In genomic region chr11:97365556-97365955, GRCm38 (mm10) we compare ENCODE assay signal across 9 mouse cellular contexts. TPM values are rescaled to one million over a fixed set of nuclear protein-coding genes. Genes with fewer than 3 reads are reported as not detected.
A peak's percentile ranks its signal among the peaks of the same experiment; 100 is the strongest.
DNase-seq lines count a peak whose midpoint lies in the region; ATAC-seq and TF ChIP-seq lines count a peak whose summit lies in the region.
"Had no signal": no experiment of that assay in that cellular context is flagged by ENCODE, and none has a peak within 500 bp of the region (broad histone marks: within the 10 kb centered on the region; RNA-seq: fewer than 3 reads in every experiment).

No protein-coding gene starts in this region.

- peak overlapping the region; percentile 100; the same call in 1 of the 2 replicates for H3K4me3 ChIP-seq in forebrain, embryonic 10.5 days
- no peak overlapping the region for H3K4me3 ChIP-seq in forebrain, embryonic 11.5 days (ENCODE audit: low read depth, low read length)
- H3K4me3 ChIP-seq in lung, embryonic 15.5 days: no peak overlapping the region
- peak overlapping the region; percentile 97; the same call in 1 of the 2 replicates for H3K4me3 ChIP-seq in hindbrain, postnatal 0 days (ENCODE audit: low read length)
- peak overlapping the region; percentile 95 for H3K4me3 ChIP-seq in neural tube, embryonic 15.5 days (replicated peaks)

- H3K9me3 ChIP-seq in forebrain, embryonic 10.5 days: no peaks in the 10 kb centered on the region
- H3K9me3 ChIP-seq in forebrain, embryonic 11.5 days (ENCODE audit: control insufficient read depth, low read length): no peaks in the 10 kb centered on the region
- H3K9me3 ChIP-seq in lung, embryonic 15.5 days: no peaks in the 10 kb centered on the region
- no peaks in the 10 kb centered on the region for H3K9me3 ChIP-seq in hindbrain, postnatal 0 days (ENCODE audit: low read length)
- no peaks in the 10 kb centered on the region for H3K9me3 ChIP-seq in neural tube, embryonic 15.5 days (replicated peaks)

- TF ChIP-seq CTCF in hindbrain, postnatal 0 days (IDR thresholded peaks at IDR 0.05; ENCODE audit: low read depth): no peak

- H3K27me3 ChIP-seq in forebrain, embryonic 10.5 days (ENCODE audit: poor library complexity, severe bottlenecking): no peaks in the 10 kb centered on the region
- H3K27me3 ChIP-seq in forebrain, embryonic 11.5 days (ENCODE audit: control insufficient read depth, insufficient read depth, low read length): no peaks in the 10 kb centered on the region
- H3K27me3 ChIP-seq in lung, embryonic 15.5 days: no peaks in the 10 kb centered on the region
- no peaks in the 10 kb centered on the region for H3K27me3 ChIP-seq in hindbrain, postnatal 0 days (ENCODE audit: insufficient read depth, low read length)
- no peaks in the 10 kb centered on the region for H3K27me3 ChIP-seq in neural tube, embryonic 15.5 days (replicated peaks)

- peaks cover 12% of the 10 kb centered on the region for H3K36me3 ChIP-seq in forebrain, embryonic 10.5 days (replicated peaks)
- H3K36me3 ChIP-seq in forebrain, embryonic 11.5 days (ENCODE audit: control insufficient read depth, insufficient read depth, low read length): no peaks in the 10 kb centered on the region
- H3K36me3 ChIP-seq in lung, embryonic 15.5 days: no peaks in the 10 kb centered on the region
- no peaks in the 10 kb centered on the region for H3K36me3 ChIP-seq in hindbrain, postnatal 0 days (ENCODE audit: insufficient read depth, low read length)
- H3K36me3 ChIP-seq in neural tube, embryonic 15.5 days: peaks cover 3% of the 10 kb centered on the region; the same call in 1 of the 2 replicates

- H3K9ac ChIP-seq in forebrain, embryonic 11.5 days (ENCODE audit: low read length): no peak overlapping the region
- no peak overlapping the region for H3K9ac ChIP-seq in lung, embryonic 15.5 days
- H3K9ac ChIP-seq in hindbrain, postnatal 0 days (replicated peaks; ENCODE audit: low read length): no peak overlapping the region
- H3K9ac ChIP-seq in neural tube, embryonic 15.5 days (replicated peaks): peak overlapping the region; percentile 42

- WGBS in forebrain, embryonic 10.5 days: 69% methylated on average over 1 of the region's 1 CpGs
- 100% methylated on average over 1 of the region's 1 CpGs for WGBS in forebrain, embryonic 11.5 days
- WGBS in lung, embryonic 15.5 days: 55% methylated on average over 1 of the region's 1 CpGs
- 22% methylated on average over 1 of the region's 1 CpGs for WGBS in hindbrain, postnatal 0 days
- WGBS in neural tube, embryonic 15.5 days: 56% methylated on average over 1 of the region's 1 CpGs

- no peak for ATAC-seq in forebrain, embryonic 11.5 days (replicated peaks; ENCODE audit: low FRiP score)
- no peak for ATAC-seq in lung, embryonic 15.5 days (ENCODE audit: borderline replicate concordance, extremely low read depth, low FRiP score, low TSS enrichment)
- no peak for ATAC-seq in hindbrain, postnatal 0 days
- ATAC-seq in neural tube, embryonic 15.5 days (ENCODE audit: low FRiP score): no peak

- no peak overlapping the region for H3K4me2 ChIP-seq in forebrain, embryonic 11.5 days (ENCODE audit: low read depth, low read length, severe bottlenecking)
- peak overlapping the region; percentile 84; the same call in 1 of the 2 replicates for H3K4me2 ChIP-seq in lung, embryonic 15.5 days
- H3K4me2 ChIP-seq in hindbrain, postnatal 0 days (ENCODE audit: low read depth, low read length): peak overlapping the region; percentile 94
- peak overlapping the region; percentile 74 for H3K4me2 ChIP-seq in neural tube, embryonic 15.5 days

- H3K4me1 ChIP-seq in forebrain, embryonic 10.5 days: peaks cover 34% of the 10 kb centered on the region
- peaks cover 15% of the 10 kb centered on the region for H3K4me1 ChIP-seq in forebrain, embryonic 11.5 days (replicated peaks; ENCODE audit: control insufficient read depth, insufficient read depth, low read length)
- H3K4me1 ChIP-seq in lung, embryonic 15.5 days: peaks cover 47% of the 10 kb centered on the region
- H3K4me1 ChIP-seq in hindbrain, postnatal 0 days (ENCODE audit: insufficient read depth, low read length): peaks cover 26% of the 10 kb centered on the region
- H3K4me1 ChIP-seq in neural tube, embryonic 15.5 days: peaks cover 55% of the 10 kb centered on the region

- H3K27ac ChIP-seq in forebrain, embryonic 10.5 days: no peak overlapping the region
- H3K27ac ChIP-seq in forebrain, embryonic 11.5 days (ENCODE audit: low read depth, low read length): no peak overlapping the region
- no peak overlapping the region for H3K27ac ChIP-seq in lung, embryonic 15.5 days
- no peak overlapping the region for H3K27ac ChIP-seq in hindbrain, postnatal 0 days
- H3K27ac ChIP-seq in neural tube, embryonic 15.5 days (replicated peaks): peak overlapping the region; percentile 18

- DNase-seq in forebrain, embryonic 10.5 days (ENCODE audit: extremely low spot score, low spot score): no peak
- DNase-seq in forebrain, embryonic 11.5 days (ENCODE audit: low spot score): no peak
- no peak for DNase-seq in lung, postnatal 10 days
- DNase-seq in hindbrain, postnatal 0 days (ENCODE audit: low spot score): no peak
- DNase-seq in retina, embryonic 14.5 days (ENCODE audit: low spot score): no peak
- no peak for DNase-seq in adrenal gland, postnatal 10 days
- DNase-seq: lung, postnatal 14 days had no signal

RNA-seq across cellular contexts. Expression of gene Socs7, which starts 3.2 kb away (rescaled TPM):
- 3.8 and 4.2 TPM in 2 replicates for polyA plus RNA-seq in forebrain, embryonic 10.5 days (2016; fragmentation: Nextera tagmentation; extraction: Ambion mirVana)
- 4.3 and 4.5 TPM in 2 replicates for polyA plus RNA-seq in forebrain, embryonic 11.5 days (2014; fragmentation: Nextera tagmentation; extraction: Ambion mirVana)
- polyA plus RNA-seq in lung, embryonic 15.5 days (2015; fragmentation: Nextera tagmentation; extraction: Ambion mirVana): 3.4 and 3.6 TPM in 2 replicates
- total RNA-seq in hindbrain, postnatal 0 days (2014; rRNA removed): 49.5 and 59.0 TPM in 2 replicates
- 5.5 and 5.9 TPM in 2 replicates for polyA plus RNA-seq in hindbrain, postnatal 0 days (2015; fragmentation: Nextera tagmentation; extraction: Ambion mirVana)
- polyA plus RNA-seq in neural tube, embryonic 15.5 days (2015; fragmentation: Nextera tagmentation; extraction: Ambion mirVana): 7.7 and 8.4 TPM in 2 replicates
- total RNA-seq in adrenal gland, postnatal 10 days (2021): 10 to 100 TPM; 16.9 to 20.1 TPM

RNA-seq across cellular contexts. Expression of gene Gpr179, which starts 13.7 kb away (rescaled TPM):
- polyA plus RNA-seq in forebrain, embryonic 10.5 days (2016; fragmentation: Nextera tagmentation; extraction: Ambion mirVana): 0.01 and 0.04 TPM in 2 replicates
- polyA plus RNA-seq in forebrain, embryonic 11.5 days (2014; fragmentation: Nextera tagmentation; extraction: Ambion mirVana): 0.03 TPM in 2 replicates
- polyA plus RNA-seq in lung, embryonic 15.5 days (2015; fragmentation: Nextera tagmentation; extraction: Ambion mirVana): 0.07 and 0.16 TPM in 2 replicates
- 1.8 and 1.9 TPM in 2 replicates for total RNA-seq in hindbrain, postnatal 0 days (2014; rRNA removed)
- 0.61 and 1.0 TPM in 2 replicates for polyA plus RNA-seq in hindbrain, postnatal 0 days (2015; fragmentation: Nextera tagmentation; extraction: Ambion mirVana)
- 0.33 and 0.46 TPM in 2 replicates for polyA plus RNA-seq in neural tube, embryonic 15.5 days (2015; fragmentation: Nextera tagmentation; extraction: Ambion mirVana)
- 1 to 10 TPM; 3.0 to 3.4 TPM for total RNA-seq in adrenal gland, postnatal 10 days (2021)

RNA-seq across cellular contexts. Expression of gene Arhgap23, which starts 49.8 kb away (rescaled TPM):
- polyA plus RNA-seq in forebrain, embryonic 10.5 days (2016; fragmentation: Nextera tagmentation; extraction: Ambion mirVana): 1.6 and 2.2 TPM in 2 replicates
- polyA plus RNA-seq in forebrain, embryonic 11.5 days (2014; fragmentation: Nextera tagmentation; extraction: Ambion mirVana): 3.2 and 4.8 TPM in 2 replicates
- 7.0 and 7.4 TPM in 2 replicates for polyA plus RNA-seq in lung, embryonic 15.5 days (2015; fragmentation: Nextera tagmentation; extraction: Ambion mirVana)
- 75.2 and 86.8 TPM in 2 replicates for total RNA-seq in hindbrain, postnatal 0 days (2014; rRNA removed)
- polyA plus RNA-seq in hindbrain, postnatal 0 days (2015; fragmentation: Nextera tagmentation; extraction: Ambion mirVana): 7.3 and 7.7 TPM in 2 replicates
- 8.0 and 9.2 TPM in 2 replicates for polyA plus RNA-seq in neural tube, embryonic 15.5 days (2015; fragmentation: Nextera tagmentation; extraction: Ambion mirVana)
- 10 to 100 TPM; 30.9 to 32.3 TPM for total RNA-seq in adrenal gland, postnatal 10 days (2021)

RNA-seq across cellular contexts. Expression of gene Mrpl45, which starts 50.0 kb away (rescaled TPM):
- 66.5 and 69.5 TPM in 2 replicates for polyA plus RNA-seq in forebrain, embryonic 10.5 days (2016; fragmentation: Nextera tagmentation; extraction: Ambion mirVana)
- polyA plus RNA-seq in forebrain, embryonic 11.5 days (2014; fragmentation: Nextera tagmentation; extraction: Ambion mirVana): 55.9 and 59.9 TPM in 2 replicates
- 44.6 and 47.9 TPM in 2 replicates for polyA plus RNA-seq in lung, embryonic 15.5 days (2015; fragmentation: Nextera tagmentation; extraction: Ambion mirVana)
- 21.2 and 22.5 TPM in 2 replicates for total RNA-seq in hindbrain, postnatal 0 days (2014; rRNA removed)
- 35.1 and 39.5 TPM in 2 replicates for polyA plus RNA-seq in hindbrain, postnatal 0 days (2015; fragmentation: Nextera tagmentation; extraction: Ambion mirVana)
- 38.6 and 43.3 TPM in 2 replicates for polyA plus RNA-seq in neural tube, embryonic 15.5 days (2015; fragmentation: Nextera tagmentation; extraction: Ambion mirVana)
- 10 to 100 TPM; 40.1 to 52.8 TPM for total RNA-seq in adrenal gland, postnatal 10 days (2021)

Comparison
In these comparisons a context has a peak if more than half of its experiments do, and no peak if none do; other contexts are left out.
1. H3K4me3 ChIP-seq: peak in forebrain, embryonic 10.5 days (single experiment), hindbrain, postnatal 0 days (single experiment) and neural tube, embryonic 15.5 days (single experiment); none in forebrain, embryonic 11.5 days (single experiment) and lung, embryonic 15.5 days (single experiment).